Mouse (Mus musculus) liver, embryonic 11.5 days (tissue): ENCODE measurements around the gene Lpin2. TPM values are rescaled to one million over a fixed set of nuclear protein-coding genes. Genes with fewer than 3 reads are reported as not detected.

ENCODE experiments used
- ATAC-seq: fragments of 200-750 bp; cut with Nextera tagmentation; replicated peaks from 2 replicates; pipeline ENCODE4 v1.8.0; 2017; ENCODE audit warnings: moderate number of reproducible peaks, mild to moderate bottlenecking, moderate TSS enrichment, moderate library complexity; ENCODE audit not compliant: low FRiP score
- DNase-seq: peaks from one replicate; pipeline ENCODE4 v3.0.0-alpha.2; 2017; ENCODE audit warnings: low spot score
- H3K27ac ChIP-seq: fragments of 300-500 bp; sonication (generic); 2 replicates; pipeline ENCODE4 v1.5.1; 2014; ENCODE audit warnings: mild to moderate bottlenecking, low read depth, low read length, control low read depth
- H3K27me3 ChIP-seq: fragments of 300-500 bp; sonication (generic); replicated peaks from 2 replicates; pipeline ENCODE4 v1.6.1; 2014; ENCODE audit warnings: low read length, mixed read lengths; ENCODE audit not compliant: control insufficient read depth, insufficient read depth
- H3K36me3 ChIP-seq: fragments of 300-500 bp; sonication (generic); 2 replicates; pipeline ENCODE4 v1.6.1; 2014; ENCODE audit warnings: mild to moderate bottlenecking, low read length, moderate library complexity, mixed read lengths; ENCODE audit not compliant: control insufficient read depth, insufficient read depth
- H3K4me1 ChIP-seq: fragments of 300-500 bp; sonication (generic); replicated peaks from 2 replicates; pipeline ENCODE4 v1.6.1; 2014; ENCODE audit warnings: low read length, mixed read lengths; ENCODE audit not compliant: control insufficient read depth, insufficient read depth
- H3K4me2 ChIP-seq: fragments of 300-500 bp; sonication (generic); 2 replicates; pipeline ENCODE4 v1.6.1; 2014; ENCODE audit warnings: mild to moderate bottlenecking, control low read depth, moderate library complexity
- H3K4me3 ChIP-seq: fragments of 300-500 bp; sonication (generic); 2 replicates; pipeline ENCODE4 v1.5.1; 2014; ENCODE audit warnings: low read depth, low read length, control low read depth
- H3K9ac ChIP-seq: fragments of 300-500 bp; sonication (generic); 2 replicates; pipeline ENCODE4 v1.6.1; 2014; ENCODE audit warnings: low read depth, low read length, control low read depth
- H3K9me3 ChIP-seq: fragments of 300-500 bp; sonication (generic); 2 replicates; pipeline ENCODE4 v1.6.1; 2016; ENCODE audit warnings: low read length, inconsistent platforms, mixed read lengths; ENCODE audit not compliant: control insufficient read depth
- WGBS: fragments of 180-500 bp; shearing (Covaris S2); extraction: QIAGEN DNeasy Blood & Tissue Kit; methylation state at CpG from one replicate; pipeline ENCODE4 v1.1.7; 2014; 5-methylcytosine and 5-hydroxymethylcytosine counted together
- polyA plus RNA-seq: library from polyadenylated mRNA; unstranded; fragments of >200 nt; fragmentation: Nextera tagmentation; extraction: Ambion mirVana; gene quantifications from 2 replicates; pipeline ENCODE4 v1.2.1, GENCODE M21; 2014

Lpin2 gene
- polyA plus RNA-seq, 1 experiment from 2014 or later = 37.7 TPM

- H3K9me3 ChIP-seq = no peaks in the 10 kb centered on the region
- ATAC-seq = no peak
- peak overlapping the region; percentile 32; the same call in 1 of the 2 replicates for H3K27ac ChIP-seq
- no peak overlapping the region for H3K4me3 ChIP-seq
- WGBS = 77% methylated on average over 6 of the region's 6 CpGs
- H3K9ac ChIP-seq = no peak overlapping the region
- H3K4me1 ChIP-seq = peaks cover 21% of the 10 kb centered on the region
- H3K27me3 ChIP-seq = no peaks in the 10 kb centered on the region
- no peak overlapping the region; the same call in 1 of the 2 replicates for H3K4me2 ChIP-seq
- DNase-seq = no peak
- H3K36me3 ChIP-seq = peaks cover 7% of the 10 kb centered on the region; the same call in 1 of the 2 replicates
Measured at GRCm38 (mm10) chr17:71277701-71278491, 95.5 kb downstream of the Lpin2 start.

GRCm38 (mm10) chr17:71282716-71283115, 100.4 kb downstream of the Lpin2 start:
- 92% methylated on average over 9 of the region's 9 CpGs for WGBS
- Histone ChIP-seq H3K4me3 (no peak overlapping the region), H3K9ac (no peak overlapping the region)

DNA sequence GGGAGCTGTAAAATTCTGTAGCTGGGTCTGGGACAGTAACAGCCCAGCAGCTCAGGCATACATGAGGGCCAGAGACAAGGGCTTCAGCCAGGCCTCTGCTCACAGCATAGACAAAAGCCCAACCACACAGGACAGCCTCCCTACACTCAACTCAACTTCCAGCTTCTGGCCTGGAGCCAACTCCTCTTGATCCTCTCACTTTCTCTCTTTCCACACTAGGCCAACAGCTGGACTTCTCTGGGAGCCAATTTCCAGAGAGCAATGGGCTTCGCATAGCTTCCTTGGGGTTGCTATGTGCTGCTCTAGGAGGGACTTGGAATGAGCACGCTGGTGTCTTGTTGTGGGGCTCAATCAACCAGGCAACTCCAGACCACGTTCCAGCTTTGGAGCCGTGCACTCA, 100.9 kb downstream of the Lpin2 start:
- ATAC-seq (no peak), DNase-seq (no peak)
- Histone ChIP-seq H3K27me3 (no peaks in the 10 kb centered on the region), H3K27ac (no peak overlapping the region), H3K4me3 (no peak overlapping the region), H3K9ac (no peak overlapping the region), H3K4me2 (no peak overlapping the region), H3K4me1 (peaks cover 42% of the 10 kb centered on the region), H3K9me3 (no peaks in the 10 kb centered on the region), H3K36me3 (no peaks in the 10 kb centered on the region)
- 90% methylated on average over 4 of the region's 4 CpGs for WGBS

More at GRCm38 (mm10) chr17:71282716-71283115, 100.4 kb downstream of the Lpin2 start:
- DNase-seq (no peak), ATAC-seq (no peak)
- Histone ChIP-seq H3K36me3 (no peaks in the 10 kb centered on the region), H3K27ac (no peak overlapping the region), H3K27me3 (no peaks in the 10 kb centered on the region), H3K9me3 (no peaks in the 10 kb centered on the region), H3K4me1 (peaks cover 42% of the 10 kb centered on the region), H3K4me2 (no peak overlapping the region)

GRCm38 (mm10) chr17:71284890-71285289, 102.5 kb downstream of the Lpin2 start:
- WGBS = 8% methylated on average over 6 of the region's 6 CpGs
- DNase-seq (no peak), ATAC-seq (peak; percentile 42)
- Histone ChIP-seq H3K27ac (peak overlapping the region; percentile 86), H3K4me3 (no peak overlapping the region), H3K9ac (peak overlapping the region; percentile 54), H3K4me2 (peak overlapping the region; percentile 56), H3K36me3 (no peaks in the 10 kb centered on the region), H3K27me3 (no peaks in the 10 kb centered on the region), H3K4me1 (peaks cover 46% of the 10 kb centered on the region), H3K9me3 (no peaks in the 10 kb centered on the region)

- ATAC-seq (peak; percentile 75), DNase-seq (no peak)
- Histone ChIP-seq H3K9me3 (no peaks in the 10 kb centered on the region), H3K4me1 (peaks cover 51% of the 10 kb centered on the region), H3K9ac (peak overlapping the region; percentile 54), H3K4me2 (peak overlapping the region; percentile 56), H3K36me3 (no peaks in the 10 kb centered on the region), H3K4me3 (no peak overlapping the region), H3K27ac (peak overlapping the region; percentile 86), H3K27me3 (no peaks in the 10 kb centered on the region)
- 42% methylated on average over 6 of the region's 6 CpGs for WGBS
Measured at GRCm38 (mm10) chr17:71285929-71286328, 103.6 kb downstream of the Lpin2 start.

DNA sequence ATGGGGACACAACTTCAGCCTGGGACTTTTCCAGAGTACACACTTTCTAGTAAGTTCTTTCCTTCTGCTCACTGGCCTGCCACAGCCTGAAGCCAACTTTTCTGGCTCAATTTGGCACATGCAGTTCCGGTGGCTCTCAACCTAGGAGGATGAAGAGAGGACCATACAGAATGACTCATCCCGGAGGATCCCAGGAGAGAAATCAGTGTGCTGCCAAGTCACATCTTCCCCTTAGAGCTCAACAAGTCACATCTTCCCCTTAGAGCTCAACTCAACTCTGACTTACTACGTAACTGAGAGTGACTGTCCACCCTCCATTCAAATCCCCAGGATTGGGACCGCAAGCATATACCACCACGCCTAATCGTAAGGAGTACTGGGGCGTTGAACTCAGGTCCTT, 105.2 kb downstream of the Lpin2 start:
- H3K27ac ChIP-seq = peak overlapping the region; percentile 88; the same call in 1 of the 2 replicates
- DNase-seq (no peak), ATAC-seq (no peak)
- H3K9ac ChIP-seq = no peak overlapping the region
- H3K4me2 ChIP-seq = no peak overlapping the region
- no peaks in the 10 kb centered on the region for H3K27me3 ChIP-seq
- no peaks in the 10 kb centered on the region for H3K9me3 ChIP-seq
- no peaks in the 10 kb centered on the region for H3K36me3 ChIP-seq
- H3K4me1 ChIP-seq = peaks cover 68% of the 10 kb centered on the region
- 88% methylated on average over 7 of the region's 7 CpGs for WGBS
- H3K4me3 ChIP-seq = no peak overlapping the region

DNA sequence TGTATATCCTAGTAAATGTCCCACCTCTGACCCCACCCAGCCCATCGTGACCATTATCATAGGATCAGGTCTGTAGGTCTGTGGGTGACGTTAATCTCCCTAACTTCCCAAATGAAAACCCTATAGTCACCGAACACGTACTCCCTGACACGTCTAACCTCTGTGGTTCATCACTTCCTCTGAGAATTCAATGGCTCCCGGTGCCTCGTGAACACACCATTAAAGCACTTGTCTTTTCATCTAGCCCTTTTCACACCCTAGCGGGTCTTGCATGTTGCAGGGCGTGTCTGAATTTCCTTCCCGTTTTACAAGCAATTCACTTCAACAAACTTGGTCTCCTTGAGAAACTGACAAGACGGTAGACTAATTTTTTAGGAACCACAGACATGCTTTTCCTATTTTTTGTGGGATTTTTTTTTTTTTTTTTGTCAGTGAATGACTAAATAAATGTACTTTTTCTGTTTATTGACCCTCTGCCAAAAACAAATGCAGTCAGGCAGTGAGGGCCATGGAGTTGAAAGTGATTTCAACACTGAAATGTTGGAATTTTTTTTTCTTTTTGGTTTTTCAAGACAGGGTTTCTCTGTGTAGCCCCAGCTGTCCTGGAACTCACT, 105.9 kb downstream of the Lpin2 start:
- Histone ChIP-seq H3K27me3 (no peaks in the 10 kb centered on the region), H3K4me2 (no peak overlapping the region), H3K4me1 (peaks cover 74% of the 10 kb centered on the region), H3K4me3 (no peak overlapping the region), H3K9me3 (no peaks in the 10 kb centered on the region), H3K9ac (no peak overlapping the region), H3K36me3 (no peaks in the 10 kb centered on the region), H3K27ac (peak overlapping the region; percentile 88; the same call in 1 of the 2 replicates)
- WGBS = 48% methylated on average over 11 of the region's 11 CpGs
- ATAC-seq = no peak
- DNase-seq = no peak

DNA sequence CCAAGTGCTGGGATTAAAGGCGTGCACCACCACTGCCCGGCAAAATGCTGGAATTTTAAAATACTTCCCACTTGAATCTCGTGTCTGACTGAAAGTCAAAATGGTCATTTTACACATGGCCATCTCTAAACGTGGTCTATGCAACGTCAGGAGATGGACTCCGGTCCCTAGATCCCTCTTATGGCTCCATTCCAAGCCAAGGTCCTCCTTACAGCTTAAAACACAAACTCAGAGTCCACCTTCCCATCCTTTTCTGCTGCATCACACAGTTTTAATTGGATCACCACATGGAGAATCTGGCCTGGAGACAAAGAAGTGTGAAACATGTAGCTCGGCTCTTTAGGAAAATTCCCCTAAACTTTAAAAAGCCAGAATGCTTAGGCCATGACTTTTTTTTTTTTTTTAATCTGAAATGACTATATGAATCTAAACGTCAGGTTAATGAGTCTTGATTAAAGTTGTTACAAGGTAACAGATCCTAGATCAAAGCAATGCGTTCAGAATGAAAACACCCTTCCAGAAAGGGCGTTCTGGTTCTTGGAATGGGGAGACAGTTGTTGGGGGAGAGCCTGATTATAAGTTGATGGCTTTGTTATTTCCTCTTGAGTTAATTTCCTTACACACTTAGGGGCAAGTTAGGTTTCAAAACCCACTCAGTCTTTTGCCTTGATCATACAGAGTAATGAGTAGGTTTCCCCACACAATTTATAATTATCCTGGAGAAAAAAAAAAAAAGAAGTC, 106.6 kb downstream of the Lpin2 start:
- no peak overlapping the region for H3K4me3 ChIP-seq
- H3K9ac ChIP-seq = no peak overlapping the region
- 77% methylated on average over 10 of the region's 10 CpGs for WGBS
- no peaks in the 10 kb centered on the region for H3K27me3 ChIP-seq
- H3K27ac ChIP-seq = peak overlapping the region; percentile 88
- H3K36me3 ChIP-seq = 0 out of 2 replicates have a peak, but pooled peaks cover under 1% of the 10 kb centered on the region
- no peak for DNase-seq
- H3K9me3 ChIP-seq = no peaks in the 10 kb centered on the region
- 0 out of 2 replicates have a peak overlapping the region, but pooled peaks have one; percentile 1 for H3K4me2 ChIP-seq
- no peak for ATAC-seq
- H3K4me1 ChIP-seq = peaks cover 81% of the 10 kb centered on the region
